ENCODE assay signal across 24 mouse cellular contexts in genomic region chr16:64934011-64934410, GRCm38 (mm10).
DNase-seq lines count a peak whose midpoint lies in the region; TF ChIP-seq lines count a peak whose summit lies in the region.
"Had no signal": no experiment of that assay in that cellular context is flagged by ENCODE, and none has a peak within 500 bp of the region (broad histone marks: within the 10 kb centered on the region; RNA-seq: fewer than 3 reads in every experiment).

No protein-coding gene starts in this region.

- peak; percentile 38 to 68 for DNase-seq in frontal cortex, adult 2 months (ENCODE audit: extremely low spot score in 1 of 2, low spot score in 1 of 2)
- DNase-seq in frontal cortex, postnatal 14 days (ENCODE audit: low spot score in 2 of 2), result no peak
- peak; percentile 71 for DNase-seq in right cerebral cortex, adult 18-20 months
- no peak for DNase-seq in right cerebral cortex, postnatal 4 days
- peak; percentile 26 to 31 for DNase-seq in left cerebral cortex, adult 2 months (ENCODE audit: extremely low spot score in 1 of 2, low spot score in 2 of 2)
- DNase-seq in heart, adult 18-20 months, result no peak
- DNase-seq: adrenal gland, adult 8-10 months; cerebellum, adult 11-12 months; cerebellum, adult 9-11 months; gastrocnemius, postnatal 10 days; heart, postnatal 14 days; kidney, adult 11 months; kidney, postnatal 25 days; lung, embryonic 14.5 days; lung, postnatal 14 days; midbrain, embryonic 14.5 days; spleen, adult 18-20 months; thymus, postnatal 4 days had no signal

- no peak overlapping the region for H3K4me3 ChIP-seq in left cerebral cortex, adult 2 months
- H3K4me3 ChIP-seq in olfactory bulb, adult 2 months (ENCODE audit: insufficient read depth, low read depth, low read length), result no peak overlapping the region
- H3K4me3 ChIP-seq: embryonic facial prominence, embryonic 13.5 days; hindbrain, embryonic 10.5 days; hindbrain, embryonic 15.5 days; limb, embryonic 12.5 days; liver, embryonic 15.5 days had no signal

- no peaks in the 10 kb centered on the region for H3K4me1 ChIP-seq in olfactory bulb, adult 2 months (ENCODE audit: control insufficient read depth, insufficient read depth, low read length)
- H3K4me1 ChIP-seq: embryonic facial prominence, embryonic 13.5 days; hindbrain, embryonic 10.5 days; hindbrain, embryonic 15.5 days; limb, embryonic 12.5 days; liver, embryonic 15.5 days had no signal

- WGBS in olfactory bulb, adult 2 months, result 14% methylated on average over 1 of the region's 1 CpGs

- TF ChIP-seq POLR2A in olfactory bulb, adult 2 months (IDR thresholded peaks at IDR 0.05; ENCODE audit: insufficient read depth, low read depth, low read length), result no peak

- intact Hi-C loops in left cerebral cortex, adult 2 months (cut with DNase I), result loop anchor here (10.0 kb wide), 2 partner anchors 161 to 191 kb away; no protein-coding TSS in a partner anchor

- H3K27ac ChIP-seq in left cerebral cortex, adult 2 months, result no peak overlapping the region
- H3K27ac ChIP-seq in olfactory bulb, adult 2 months (ENCODE audit: insufficient read depth, low read depth, low read length), result peak overlapping the region; percentile 69
- H3K27ac ChIP-seq: embryonic facial prominence, embryonic 13.5 days; hindbrain, embryonic 10.5 days; hindbrain, embryonic 15.5 days; limb, embryonic 12.5 days; liver, embryonic 15.5 days had no signal

- no peak for TF ChIP-seq CTCF in left cerebral cortex, adult 2 months (IDR thresholded peaks at IDR 0.05)
- TF ChIP-seq CTCF in olfactory bulb, adult 2 months (IDR thresholded peaks at IDR 0.05; ENCODE audit: insufficient read depth, low read depth, low read length), result no peak

Comparison
In these comparisons a context has a peak if more than half of its experiments do, and no peak if none do; other contexts are left out.
1. DNase-seq: peak in frontal cortex, adult 2 months (2 of 2), right cerebral cortex, adult 18-20 months (single experiment) and left cerebral cortex, adult 2 months (2 of 2); none in frontal cortex, postnatal 14 days (0 of 2), right cerebral cortex, postnatal 4 days (single experiment) and heart, adult 18-20 months (0 of 2).